Mouse (Mus musculus) midbrain, embryonic 15.5 days (tissue): ENCODE data around the gene Ttll11. TPM values are rescaled to one million over a fixed set of nuclear protein-coding genes. Genes with fewer than 3 reads are reported as not detected.

Source experiments
- ATAC-seq: fragments of 200-750 bp; cut with Nextera tagmentation; replicated peaks from 2 replicates; pipeline ENCODE4 v1.8.0; 2017; ENCODE audit warnings: moderate TSS enrichment
- H3K27ac ChIP-seq: fragments of 300-500 bp; sonication (generic); 2 replicates; pipeline ENCODE4 v1.5.1; 2015; ENCODE audit warnings: mild to moderate bottlenecking, inconsistent platforms
- H3K27me3 ChIP-seq: fragments of 300-500 bp; sonication (generic); replicated peaks from 2 replicates; pipeline ENCODE4 v1.6.1; 2015; ENCODE audit warnings: inconsistent platforms
- H3K36me3 ChIP-seq: fragments of 300-500 bp; sonication (generic); replicated peaks from 2 replicates; pipeline ENCODE4 v1.6.1; 2015; ENCODE audit warnings: inconsistent platforms
- H3K4me1 ChIP-seq: fragments of 300-500 bp; sonication (generic); 2 replicates; pipeline ENCODE4 v1.6.1; 2015; ENCODE audit warnings: inconsistent platforms
- H3K4me2 ChIP-seq: fragments of 300-500 bp; sonication (generic); 2 replicates; pipeline ENCODE4 v1.6.1; 2015; ENCODE audit warnings: inconsistent platforms, mild to moderate bottlenecking, moderate library complexity
- H3K4me3 ChIP-seq: fragments of 300-500 bp; sonication (generic); 2 replicates; pipeline ENCODE4 v1.5.1; 2015; ENCODE audit warnings: mild to moderate bottlenecking, inconsistent platforms
- H3K9ac ChIP-seq: fragments of 300-500 bp; sonication (generic); 2 replicates; pipeline ENCODE4 v1.6.1; 2015; ENCODE audit warnings: mild to moderate bottlenecking, inconsistent platforms
- H3K9me3 ChIP-seq: fragments of 300-500 bp; sonication (generic); 2 replicates; pipeline ENCODE4 v1.6.1; 2016; ENCODE audit warnings: inconsistent platforms
- WGBS: fragments of 180-500 bp; shearing (Covaris S2); methylation state at CpG from one replicate; pipeline ENCODE4 v1.1.7; 2015; ENCODE audit warnings: mixed read lengths; 5-methylcytosine and 5-hydroxymethylcytosine counted together
- polyA plus RNA-seq: library from polyadenylated mRNA; unstranded; fragments of >200 nt; fragmentation: Nextera tagmentation; extraction: Ambion mirVana; gene quantifications from 2 replicates; pipeline ENCODE4 v1.2.1, GENCODE M21; 2015

Ttll11 gene
- polyA plus RNA-seq, 1 experiment from 2014 or later: 5.4 TPM

GRCm38 (mm10) chr2:35859708-35860393, 119.9 kb downstream of the Ttll11 start:
- H3K27me3 ChIP-seq: no peaks in the 10 kb centered on the region

GRCm38 (mm10) chr2:35858281-35858680, 121.4 kb downstream of the Ttll11 start:
- Histone ChIP-seq H3K9me3 (no peaks in the 10 kb centered on the region), H3K9ac (no peak overlapping the region), H3K27me3 (no peaks in the 10 kb centered on the region), H3K4me2 (no peak overlapping the region), H3K36me3 (no peaks in the 10 kb centered on the region), H3K27ac (no peak overlapping the region), H3K4me3 (no peak overlapping the region), H3K4me1 (peaks cover 19% of the 10 kb centered on the region; the same call in 1 of the 2 replicates)
- WGBS: 70% methylated on average over 6 of the region's 6 CpGs
- no peak for ATAC-seq

More at GRCm38 (mm10) chr2:35859708-35860393, 119.9 kb downstream of the Ttll11 start:
- peak overlapping the region; percentile 41 for H3K27ac ChIP-seq
- H3K9ac ChIP-seq: no peak overlapping the region
- WGBS: 65% methylated on average over 7 of the region's 7 CpGs
- no peaks in the 10 kb centered on the region for H3K36me3 ChIP-seq
- peak; percentile 59 for ATAC-seq
- H3K4me1 ChIP-seq: peaks cover 19% of the 10 kb centered on the region; the same call in 1 of the 2 replicates
- no peak overlapping the region for H3K4me3 ChIP-seq
- no peak overlapping the region for H3K4me2 ChIP-seq
- H3K9me3 ChIP-seq: no peaks in the 10 kb centered on the region

GRCm38 (mm10) chr2:35856901-35857300, 122.8 kb downstream of the Ttll11 start:
- WGBS: 85% methylated on average over 2 of the region's 2 CpGs
- no peak for ATAC-seq
- Histone ChIP-seq H3K4me3 (no peak overlapping the region), H3K27ac (no peak overlapping the region), H3K36me3 (no peaks in the 10 kb centered on the region), H3K4me2 (no peak overlapping the region), H3K9me3 (no peaks in the 10 kb centered on the region), H3K27me3 (no peaks in the 10 kb centered on the region), H3K4me1 (peaks cover 22% of the 10 kb centered on the region), H3K9ac (no peak overlapping the region)

GRCm38 (mm10) chr2:35854877-35855276, 124.8 kb downstream of the Ttll11 start:
- H3K9me3 ChIP-seq: no peaks in the 10 kb centered on the region
- no peak for ATAC-seq
- no peak overlapping the region for H3K4me3 ChIP-seq
- no peak overlapping the region for H3K9ac ChIP-seq
- H3K27me3 ChIP-seq: no peaks in the 10 kb centered on the region
- H3K36me3 ChIP-seq: no peaks in the 10 kb centered on the region
- peaks cover 30% of the 10 kb centered on the region for H3K4me1 ChIP-seq
- H3K4me2 ChIP-seq: no peak overlapping the region
- WGBS: 38% methylated on average over 5 of the region's 5 CpGs
- H3K27ac ChIP-seq: no peak overlapping the region

- Histone ChIP-seq H3K27ac (no peak overlapping the region), H3K4me3 (no peak overlapping the region), H3K36me3 (no peaks in the 10 kb centered on the region), H3K4me2 (no peak overlapping the region), H3K27me3 (no peaks in the 10 kb centered on the region), H3K9ac (no peak overlapping the region), H3K9me3 (no peaks in the 10 kb centered on the region), H3K4me1 (peaks cover 28% of the 10 kb centered on the region)
- ATAC-seq: no peak
- WGBS: 69% methylated on average over 4 of the region's 4 CpGs
Observed at GRCm38 (mm10) chr2:35852971-35853370, 126.7 kb downstream of the Ttll11 start.

GRCm38 (mm10) chr2:35852164-35852509, 127.6 kb downstream of the Ttll11 start:
- Histone ChIP-seq H3K27ac (no peak overlapping the region), H3K4me2 (peak overlapping the region; percentile 3; the same call in 1 of the 2 replicates), H3K9me3 (no peaks in the 10 kb centered on the region), H3K4me1 (peaks cover 28% of the 10 kb centered on the region), H3K36me3 (no peaks in the 10 kb centered on the region), H3K9ac (no peak overlapping the region), H3K27me3 (no peaks in the 10 kb centered on the region), H3K4me3 (no peak overlapping the region)
- ATAC-seq: no peak
- WGBS: 28% methylated on average over 3 of the region's 3 CpGs

GRCm38 (mm10) chr2:35851420-35852163, 128.1 kb downstream of the Ttll11 start:
- Histone ChIP-seq H3K4me1 (peaks cover 28% of the 10 kb centered on the region), H3K4me3 (no peak overlapping the region), H3K27me3 (no peaks in the 10 kb centered on the region), H3K4me2 (peak overlapping the region; percentile 3; the same call in 1 of the 2 replicates), H3K9me3 (no peaks in the 10 kb centered on the region), H3K9ac (no peak overlapping the region), H3K27ac (no peak overlapping the region), H3K36me3 (no peaks in the 10 kb centered on the region)
- WGBS: 22% methylated on average over 17 of the region's 17 CpGs
- no peak for ATAC-seq

GRCm38 (mm10) chr2:35849632-35850230, 130.0 kb downstream of the Ttll11 start:
- Histone ChIP-seq H3K4me3 (no peak overlapping the region), H3K4me2 (no peak overlapping the region), H3K27ac (peak overlapping the region; percentile 46; the same call in 1 of the 2 replicates), H3K4me1 (peaks cover 42% of the 10 kb centered on the region), H3K27me3 (no peaks in the 10 kb centered on the region), H3K9me3 (no peaks in the 10 kb centered on the region), H3K9ac (no peak overlapping the region), H3K36me3 (no peaks in the 10 kb centered on the region)
- peak; percentile 67 for ATAC-seq
- 41% methylated on average over 10 of the region's 10 CpGs for WGBS

- H3K4me2 ChIP-seq: no peak overlapping the region
- no peak overlapping the region for H3K9ac ChIP-seq
- no peaks in the 10 kb centered on the region for H3K27me3 ChIP-seq
- 0 out of 2 replicates have a peak overlapping the region, but pooled peaks have one; percentile 22 for H3K27ac ChIP-seq
- H3K36me3 ChIP-seq: no peaks in the 10 kb centered on the region
- no peaks in the 10 kb centered on the region for H3K9me3 ChIP-seq
- no peak for ATAC-seq
- 28% methylated on average over 11 of the region's 11 CpGs for WGBS
- peaks cover 47% of the 10 kb centered on the region for H3K4me1 ChIP-seq
- H3K4me3 ChIP-seq: no peak overlapping the region
Observed at GRCm38 (mm10) chr2:35845611-35846504, 133.9 kb downstream of the Ttll11 start.

GRCm38 (mm10) chr2:35843896-35844690, 135.6 kb downstream of the Ttll11 start:
- H3K9me3 ChIP-seq: no peaks in the 10 kb centered on the region
- H3K9ac ChIP-seq: no peak overlapping the region
- no peaks in the 10 kb centered on the region for H3K27me3 ChIP-seq
- peaks cover 36% of the 10 kb centered on the region for H3K4me1 ChIP-seq
- 31% methylated on average over 13 of the region's 13 CpGs for WGBS
- no peak overlapping the region for H3K4me3 ChIP-seq
- H3K4me2 ChIP-seq: no peak overlapping the region
- H3K27ac ChIP-seq: no peak overlapping the region
- no peak for ATAC-seq
- H3K36me3 ChIP-seq: no peaks in the 10 kb centered on the region

GRCm38 (mm10) chr2:35842780-35843474, 136.8 kb downstream of the Ttll11 start:
- peaks cover 34% of the 10 kb centered on the region for H3K4me1 ChIP-seq
- 47% methylated on average over 16 of the region's 16 CpGs for WGBS
- H3K4me3 ChIP-seq: no peak overlapping the region
- H3K4me2 ChIP-seq: no peak overlapping the region
- peak; percentile 78 for ATAC-seq
- no peak overlapping the region for H3K9ac ChIP-seq
- no peak overlapping the region for H3K27ac ChIP-seq
- H3K27me3 ChIP-seq: no peaks in the 10 kb centered on the region
- H3K9me3 ChIP-seq: no peaks in the 10 kb centered on the region
- H3K36me3 ChIP-seq: no peaks in the 10 kb centered on the region
